In the genomic region with DNA sequence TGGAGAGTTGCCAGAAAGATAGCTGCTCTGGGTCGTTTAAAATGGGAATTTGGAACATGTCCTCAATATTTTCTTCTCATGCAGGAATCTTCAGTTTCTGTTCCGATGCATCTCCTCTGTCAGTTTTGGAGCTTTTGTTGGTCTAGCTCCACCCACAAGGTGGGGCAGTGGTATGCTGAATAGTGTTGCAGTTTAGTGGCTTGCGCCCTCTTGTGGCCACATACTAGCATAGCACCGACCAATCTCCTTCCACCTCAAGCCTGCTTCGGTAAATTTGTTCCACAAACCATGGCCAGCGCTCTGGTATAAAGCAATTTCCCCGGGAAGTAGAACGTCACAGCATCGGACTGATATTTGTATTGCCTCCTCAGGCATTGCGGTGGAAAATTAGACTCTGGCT, we compare ENCODE assay signal across 8 mouse cellular contexts. TPM values are rescaled to one million over a fixed set of nuclear protein-coding genes. Genes with fewer than 3 reads are reported as not detected.
DNase-seq lines count a peak whose midpoint lies in the region; TF ChIP-seq lines count a peak whose summit lies in the region.

No protein-coding gene starts in this region.

- intact Hi-C loops in left cerebral cortex, adult 2 months (cut with DNase I): loop anchor here (2.0 kb wide), 1 partner anchor 214 kb away; no protein-coding TSS in a partner anchor

- H3K27me3 ChIP-seq in megakaryocyte, embryonic 14.5 days (replicated peaks): peaks cover 2% of the 10 kb centered on the region

- no peaks in the 10 kb centered on the region for H3K36me3 ChIP-seq in megakaryocyte, embryonic 14.5 days (replicated peaks; ENCODE audit: low read length)

- no peak overlapping the region for H3K4me3 ChIP-seq in left cerebral cortex, adult 2 months
- H3K4me3 ChIP-seq in megakaryocyte, embryonic 14.5 days (replicated peaks): peak overlapping the region; percentile 66

- peaks cover 9% of the 10 kb centered on the region for H3K9me3 ChIP-seq in megakaryocyte, embryonic 14.5 days

- peak; percentile 70 for DNase-seq in WW6 (ENCODE audit: low read depth, low spot score)
- DNase-seq in cerebellum, postnatal 4 days (ENCODE audit: low spot score in 2 of 2): peak; percentile 68 to 86
- peak; percentile 76 for DNase-seq in gastrocnemius, postnatal 10 days
- DNase-seq in hindlimb bud, embryonic 11.5 days (ENCODE audit: extremely low spot score, low read depth, low spot score): peak; percentile 60
- peak; percentile 75 to 81 for DNase-seq in left cerebral cortex, adult 2 months (ENCODE audit: extremely low spot score in 1 of 2, low spot score in 2 of 2)
- peak; percentile 91 to 93 for DNase-seq in right cerebral cortex, postnatal 10 days (ENCODE audit: low spot score in 2 of 2)
- DNase-seq in urinary bladder, postnatal 14 days (ENCODE audit: low spot score): peak; percentile 76

- TF ChIP-seq CTCF in left cerebral cortex, adult 2 months (IDR thresholded peaks at IDR 0.05): peak; percentile 99

- no peak overlapping the region for H3K27ac ChIP-seq in left cerebral cortex, adult 2 months

- H3K4me1 ChIP-seq in megakaryocyte, embryonic 14.5 days: peaks cover 15% of the 10 kb centered on the region; the same call in 1 of the 2 replicates

RNA-seq across cellular contexts. Expression of gene Gm9049, which starts 16.5 kb away (rescaled TPM):
- not detected for total RNA-seq in gastrocnemius, postnatal 10 days (2021)
- total RNA-seq in left cerebral cortex, adult 2 months (2021): under 1 TPM in 1 of 2 experiments, not detected in 1; 0.18 TPM
- polyA plus RNA-seq in megakaryocyte, embryonic 14.5 days (2012; ENCODE audit: insufficient read depth, low replicate concordance): not detected in 2 replicates

RNA-seq across cellular contexts. Expression of gene Gm9048, which starts 22.0 kb away (rescaled TPM):
- total RNA-seq in gastrocnemius, postnatal 10 days (2021): not detected
- total RNA-seq in left cerebral cortex, adult 2 months (2021): not detected
- not detected in 2 replicates for polyA plus RNA-seq in megakaryocyte, embryonic 14.5 days (2012; ENCODE audit: insufficient read depth, low replicate concordance)

RNA-seq across cellular contexts. Expression of gene Gm9046, which starts 27.4 kb away (rescaled TPM):
- not detected for total RNA-seq in gastrocnemius, postnatal 10 days (2021)
- not detected for total RNA-seq in left cerebral cortex, adult 2 months (2021)
- not detected in 2 replicates for polyA plus RNA-seq in megakaryocyte, embryonic 14.5 days (2012; ENCODE audit: insufficient read depth, low replicate concordance)

RNA-seq across cellular contexts. Expression of gene Gm9045, which starts 32.8 kb away (rescaled TPM):
- total RNA-seq in gastrocnemius, postnatal 10 days (2021): not detected
- total RNA-seq in left cerebral cortex, adult 2 months (2021): under 1 TPM in 1 of 2 experiments, not detected in 1; 0.18 TPM
- not detected in 2 replicates for polyA plus RNA-seq in megakaryocyte, embryonic 14.5 days (2012; ENCODE audit: insufficient read depth, low replicate concordance)

RNA-seq across cellular contexts. Expression of gene Gm9044, which starts 38.2 kb away (rescaled TPM):
- not detected for total RNA-seq in gastrocnemius, postnatal 10 days (2021)
- not detected for total RNA-seq in left cerebral cortex, adult 2 months (2021)
- polyA plus RNA-seq in megakaryocyte, embryonic 14.5 days (2012; ENCODE audit: insufficient read depth, low replicate concordance): not detected in 2 replicates
